Mouse (Mus musculus): Measurements from ENCODE around the gene Gm14391.
"Not testable (repeated sequence)": the region's sequence is repeated elsewhere in the genome, so short reads cannot be mapped to it uniquely, and the experiment has no call there.

GRCm38 (mm10) chr2:175206732-175207131 lies at the start of gene Gm14391:
- TF ChIP-seq CTCF (IDR thresholded peaks at IDR 0.05; ENCODE audit: low read depth, low read length); EP300 (IDR thresholded peaks at IDR 0.05; ENCODE audit: insufficient read depth, low read depth, low read length): not testable (repeated sequence)
